Mouse (Mus musculus): Measurements from ENCODE around the gene Me3. TPM values are rescaled to one million over a fixed set of nuclear protein-coding genes. Genes with fewer than 3 reads are reported as not detected.

The Me3 gene
- polyA plus RNA-seq, 1 experiment: 2.1 TPM

DNA sequence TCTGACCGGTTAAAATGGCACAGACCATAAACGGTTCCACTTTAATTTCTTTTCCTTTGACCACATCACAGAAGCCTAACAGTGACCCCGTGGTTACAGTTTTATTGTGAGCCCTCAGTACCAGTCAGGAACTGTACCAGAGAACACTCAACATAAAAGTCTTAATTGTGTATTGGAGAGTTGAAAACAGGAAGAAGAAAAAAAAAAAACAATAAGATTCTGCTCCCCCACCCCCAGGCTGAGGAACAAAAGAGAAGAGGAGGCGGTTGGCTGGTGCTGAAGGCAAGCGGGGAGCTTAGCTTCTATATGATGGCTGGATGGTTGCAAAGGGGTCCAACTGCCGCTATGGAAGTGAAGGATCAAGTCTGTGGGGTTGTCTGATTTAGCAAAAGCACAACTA, 210.9 kb downstream of the Me3 start:
- Histone ChIP-seq H3K79me2 (ENCODE audit: control insufficient read depth, insufficient read depth) (no peaks in the 10 kb centered on the region), H3K79me3 (ENCODE audit: low read depth) (no peaks in the 10 kb centered on the region), H3K27me3 (ENCODE audit: control insufficient read depth, insufficient read depth, insufficient read length) (no peaks in the 10 kb centered on the region), H3K4me3 (ENCODE audit: insufficient read depth, poor library complexity, severe bottlenecking) (no peak overlapping the region), H3ac (ENCODE audit: control insufficient read depth, insufficient read length, low read depth) (no peak overlapping the region), H3K36me3 (ENCODE audit: control insufficient read depth, insufficient read depth) (no peaks in the 10 kb centered on the region)
- TF ChIP-seq MYOD1 (IDR thresholded peaks at IDR 0.05; ENCODE audit: control insufficient read depth, insufficient read length, low read depth) (no peak), MYOG (IDR thresholded peaks at IDR 0.05; ENCODE audit: control insufficient read depth, extremely low read depth, insufficient read length) (no peak), CEBPB (IDR thresholded peaks at IDR 0.05; ENCODE audit: low read depth) (no peak), MAX (IDR thresholded peaks at IDR 0.05) (no peak), FOSL1 (IDR thresholded peaks at IDR 0.05; ENCODE audit: insufficient read depth, low read length, poor library complexity, severe bottlenecking) (no peak), USF1 (IDR thresholded peaks at IDR 0.05; ENCODE audit: low read depth) (no peak), CTCF (IDR thresholded peaks at IDR 0.05; ENCODE audit: control insufficient read depth, insufficient read depth, insufficient read length) (no peak)

- Histone ChIP-seq H3K79me2 (ENCODE audit: control insufficient read depth, insufficient read depth) (no peaks in the 10 kb centered on the region), H3ac (ENCODE audit: control insufficient read depth, insufficient read length, low read depth) (no peak overlapping the region), H3K36me3 (ENCODE audit: control insufficient read depth, insufficient read depth) (no peaks in the 10 kb centered on the region), H3K4me3 (ENCODE audit: insufficient read depth, poor library complexity, severe bottlenecking) (no peak overlapping the region), H3K27me3 (ENCODE audit: control insufficient read depth, insufficient read depth, insufficient read length) (no peaks in the 10 kb centered on the region), H3K79me3 (ENCODE audit: low read depth) (no peaks in the 10 kb centered on the region)
- TF ChIP-seq USF1 (IDR thresholded peaks at IDR 0.05; ENCODE audit: low read depth) (no peak), CEBPB (IDR thresholded peaks at IDR 0.05; ENCODE audit: low read depth) (no peak), FOSL1 (IDR thresholded peaks at IDR 0.05; ENCODE audit: insufficient read depth, low read length, poor library complexity, severe bottlenecking) (no peak)
These were observed 211.3 kb downstream of the Me3 start for GRCm38 (mm10) chr7:89843533-89843932.

GRCm38 (mm10) chr7:89845669-89846068, 213.5 kb downstream of the Me3 start:
- Histone ChIP-seq H3K4me3 (ENCODE audit: insufficient read depth, poor library complexity, severe bottlenecking) (no peak overlapping the region), H3K36me3 (ENCODE audit: control insufficient read depth, insufficient read depth) (no peaks in the 10 kb centered on the region), H3ac (ENCODE audit: control insufficient read depth, insufficient read length, low read depth) (no peak overlapping the region), H3K27me3 (ENCODE audit: control insufficient read depth, insufficient read depth, insufficient read length) (no peaks in the 10 kb centered on the region), H3K79me3 (ENCODE audit: low read depth) (no peaks in the 10 kb centered on the region), H3K79me2 (ENCODE audit: control insufficient read depth, insufficient read depth) (no peaks in the 10 kb centered on the region)
- TF ChIP-seq USF1 (IDR thresholded peaks at IDR 0.05; ENCODE audit: low read depth) (no peak), MYOD1 (IDR thresholded peaks at IDR 0.05; ENCODE audit: control insufficient read depth, insufficient read length, low read depth) (no peak), CEBPB (IDR thresholded peaks at IDR 0.05; ENCODE audit: low read depth) (no peak), MAX (IDR thresholded peaks at IDR 0.05) (no peak), MYOG (IDR thresholded peaks at IDR 0.05; ENCODE audit: control insufficient read depth, extremely low read depth, insufficient read length) (no peak), CTCF (IDR thresholded peaks at IDR 0.05; ENCODE audit: control insufficient read depth, insufficient read depth, insufficient read length) (no peak), FOSL1 (IDR thresholded peaks at IDR 0.05; ENCODE audit: insufficient read depth, low read length, poor library complexity, severe bottlenecking) (no peak)

- no peak for TF ChIP-seq CTCF (IDR thresholded peaks at IDR 0.05; ENCODE audit: control insufficient read depth, insufficient read depth, insufficient read length)
- no peak for TF ChIP-seq FOSL1 (IDR thresholded peaks at IDR 0.05; ENCODE audit: insufficient read depth, low read length, poor library complexity, severe bottlenecking)
- no peak for TF ChIP-seq MYOD1 (IDR thresholded peaks at IDR 0.05; ENCODE audit: control insufficient read depth, insufficient read length, low read depth)
- no peak for TF ChIP-seq USF1 (IDR thresholded peaks at IDR 0.05; ENCODE audit: low read depth)
- TF ChIP-seq CEBPB (IDR thresholded peaks at IDR 0.05; ENCODE audit: low read depth): no peak
- no peak for TF ChIP-seq MYOG (IDR thresholded peaks at IDR 0.05; ENCODE audit: control insufficient read depth, extremely low read depth, insufficient read length)
- no peak for TF ChIP-seq MAX (IDR thresholded peaks at IDR 0.05)
- Histone ChIP-seq H3K79me3 (ENCODE audit: low read depth) (no peaks in the 10 kb centered on the region), H3K27me3 (ENCODE audit: control insufficient read depth, insufficient read depth, insufficient read length) (no peaks in the 10 kb centered on the region), H3K4me3 (ENCODE audit: insufficient read depth, poor library complexity, severe bottlenecking) (no peak overlapping the region), H3K79me2 (ENCODE audit: control insufficient read depth, insufficient read depth) (no peaks in the 10 kb centered on the region), H3K36me3 (ENCODE audit: control insufficient read depth, insufficient read depth) (no peaks in the 10 kb centered on the region), H3ac (ENCODE audit: control insufficient read depth, insufficient read length, low read depth) (no peak overlapping the region)
These were observed 218.3 kb downstream of the Me3 start for GRCm38 (mm10) chr7:89850510-89850909.

GRCm38 (mm10) chr7:89852158-89853095, 220.2 kb downstream of the Me3 start:
- Histone ChIP-seq H3K4me3 (ENCODE audit: insufficient read depth, poor library complexity, severe bottlenecking) (no peak overlapping the region), H3K79me3 (ENCODE audit: low read depth) (no peaks in the 10 kb centered on the region), H3K27me3 (ENCODE audit: control insufficient read depth, insufficient read depth, insufficient read length) (no peaks in the 10 kb centered on the region), H3ac (ENCODE audit: control insufficient read depth, insufficient read length, low read depth) (no peak overlapping the region), H3K36me3 (ENCODE audit: control insufficient read depth, insufficient read depth) (no peaks in the 10 kb centered on the region), H3K79me2 (ENCODE audit: control insufficient read depth, insufficient read depth) (no peaks in the 10 kb centered on the region)
- TF ChIP-seq CTCF (IDR thresholded peaks at IDR 0.05; ENCODE audit: control insufficient read depth, insufficient read depth, insufficient read length) (no peak), CEBPB (IDR thresholded peaks at IDR 0.05; ENCODE audit: low read depth) (no peak), MAX (IDR thresholded peaks at IDR 0.05) (no peak), MYOG (IDR thresholded peaks at IDR 0.05; ENCODE audit: control insufficient read depth, extremely low read depth, insufficient read length) (no peak), FOSL1 (IDR thresholded peaks at IDR 0.05; ENCODE audit: insufficient read depth, low read length, poor library complexity, severe bottlenecking) (no peak), USF1 (IDR thresholded peaks at IDR 0.05; ENCODE audit: low read depth) (no peak), MYOD1 (IDR thresholded peaks at IDR 0.05; ENCODE audit: control insufficient read depth, insufficient read length, low read depth) (no peak)
